Mouse (Mus musculus): ENCODE results near the gene Cacna1c. TPM values are rescaled to one million over a fixed set of nuclear protein-coding genes. Genes with fewer than 3 reads are reported as not detected.

The Cacna1c gene
- total RNA-seq, 1 experiment from 2014 or later = 0.05 TPM

DNA sequence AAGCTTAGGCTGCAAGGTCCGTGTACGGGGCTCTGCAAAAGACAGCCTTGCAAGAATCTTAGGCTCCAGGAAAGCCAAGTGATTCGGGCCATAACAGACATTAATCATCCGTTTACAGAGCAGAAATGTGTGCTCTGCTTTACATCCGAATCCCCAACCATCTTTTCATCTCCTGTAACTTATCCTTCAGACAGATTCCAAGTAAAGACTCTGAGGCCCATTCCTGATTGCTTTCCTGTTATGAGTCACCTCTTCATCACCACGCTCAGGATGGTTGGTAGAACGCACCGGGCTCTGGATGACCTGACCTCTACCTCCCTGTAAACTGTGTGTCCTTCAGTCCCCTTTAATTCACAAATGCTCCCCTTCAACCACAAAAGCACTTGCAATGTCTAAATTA is 175.0 kb downstream of the Cacna1c start:
- ATAC-seq (replicated peaks; ENCODE audit: low read depth, poor library complexity, severe bottlenecking) = no peak

DNA sequence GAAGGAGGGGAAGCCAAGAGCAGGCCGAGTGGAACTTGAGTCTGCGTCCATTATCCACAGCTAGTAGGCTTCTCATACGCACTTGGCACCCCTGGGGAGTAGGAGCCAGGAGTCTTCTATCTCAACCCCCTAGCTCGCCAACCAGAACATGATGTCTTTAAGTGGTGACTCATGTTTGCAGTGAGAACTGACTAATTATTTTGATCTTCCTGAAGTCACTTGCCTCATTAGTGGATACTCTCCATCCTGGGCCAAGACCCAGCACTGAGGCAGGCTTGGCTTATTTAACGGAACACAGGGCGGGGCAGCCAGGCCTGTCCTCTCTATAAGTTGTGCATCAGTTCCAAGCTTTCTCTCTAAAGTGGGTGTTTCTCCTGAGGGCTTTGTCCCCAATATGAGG is 177.3 kb downstream of the Cacna1c start:
- ATAC-seq (replicated peaks; ENCODE audit: low read depth, poor library complexity, severe bottlenecking) = no peak

DNA sequence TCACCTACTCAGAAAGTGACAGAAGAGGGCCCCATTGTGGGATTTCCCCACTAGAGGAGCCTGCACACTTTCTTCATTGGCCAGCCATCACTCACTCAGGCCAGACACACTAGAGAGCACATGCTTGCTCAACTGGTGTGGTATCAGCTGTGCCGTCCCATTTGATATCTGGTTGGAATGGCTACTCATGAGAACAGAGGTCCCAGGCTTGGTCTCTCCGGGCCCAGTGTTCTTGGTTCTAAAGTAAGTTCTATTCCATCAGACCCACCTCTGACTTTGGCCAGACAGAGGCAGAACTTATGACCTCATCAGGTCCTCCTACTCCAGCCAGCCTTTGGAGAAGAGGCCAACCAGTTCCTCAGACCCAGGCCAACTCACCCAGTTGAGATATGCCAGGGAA is 178.0 kb downstream of the Cacna1c start:
- no peak for ATAC-seq (replicated peaks; ENCODE audit: low read depth, poor library complexity, severe bottlenecking)

DNA sequence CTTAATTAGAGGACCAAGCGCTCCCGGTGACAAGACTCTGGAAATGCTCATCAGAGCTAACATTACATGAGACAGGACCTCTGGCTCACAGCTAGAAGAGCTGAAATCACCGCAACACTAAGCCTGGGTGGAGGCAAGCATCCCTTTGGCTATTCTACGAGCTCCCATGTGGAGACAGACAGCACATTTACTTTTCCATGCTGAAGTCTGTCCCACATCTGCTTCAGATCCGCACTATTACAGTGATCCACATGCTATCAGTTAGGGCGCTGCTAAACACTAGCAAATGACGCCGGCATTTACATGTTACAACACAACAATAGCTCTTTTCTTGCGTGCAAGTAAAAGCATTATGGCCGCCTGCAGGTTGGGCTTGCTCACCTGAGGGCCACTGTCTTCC is 178.7 kb downstream of the Cacna1c start:
- ATAC-seq (replicated peaks; ENCODE audit: low read depth, poor library complexity, severe bottlenecking) = no peak

DNA sequence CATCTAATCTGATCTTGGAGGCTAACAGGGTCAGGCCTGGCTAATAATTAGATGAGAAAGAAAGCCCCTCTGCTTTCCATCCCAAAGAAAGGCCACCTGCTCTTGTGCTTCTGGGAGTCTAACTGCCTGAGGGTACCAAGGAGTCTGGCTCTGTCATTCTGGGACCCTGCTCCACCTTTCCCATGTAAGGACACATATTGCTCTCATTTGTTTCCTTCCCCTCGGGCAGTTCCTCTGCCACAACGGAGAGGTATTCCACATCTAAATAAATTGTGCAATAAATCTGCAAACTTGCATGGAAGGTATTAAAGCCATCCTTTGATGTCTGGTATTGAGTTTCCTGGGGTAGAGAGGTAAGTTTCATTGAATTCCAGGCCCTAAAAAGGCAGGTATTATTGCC is 180.9 kb downstream of the Cacna1c start:
- ATAC-seq (replicated peaks; ENCODE audit: low read depth, poor library complexity, severe bottlenecking) = no peak

DNA sequence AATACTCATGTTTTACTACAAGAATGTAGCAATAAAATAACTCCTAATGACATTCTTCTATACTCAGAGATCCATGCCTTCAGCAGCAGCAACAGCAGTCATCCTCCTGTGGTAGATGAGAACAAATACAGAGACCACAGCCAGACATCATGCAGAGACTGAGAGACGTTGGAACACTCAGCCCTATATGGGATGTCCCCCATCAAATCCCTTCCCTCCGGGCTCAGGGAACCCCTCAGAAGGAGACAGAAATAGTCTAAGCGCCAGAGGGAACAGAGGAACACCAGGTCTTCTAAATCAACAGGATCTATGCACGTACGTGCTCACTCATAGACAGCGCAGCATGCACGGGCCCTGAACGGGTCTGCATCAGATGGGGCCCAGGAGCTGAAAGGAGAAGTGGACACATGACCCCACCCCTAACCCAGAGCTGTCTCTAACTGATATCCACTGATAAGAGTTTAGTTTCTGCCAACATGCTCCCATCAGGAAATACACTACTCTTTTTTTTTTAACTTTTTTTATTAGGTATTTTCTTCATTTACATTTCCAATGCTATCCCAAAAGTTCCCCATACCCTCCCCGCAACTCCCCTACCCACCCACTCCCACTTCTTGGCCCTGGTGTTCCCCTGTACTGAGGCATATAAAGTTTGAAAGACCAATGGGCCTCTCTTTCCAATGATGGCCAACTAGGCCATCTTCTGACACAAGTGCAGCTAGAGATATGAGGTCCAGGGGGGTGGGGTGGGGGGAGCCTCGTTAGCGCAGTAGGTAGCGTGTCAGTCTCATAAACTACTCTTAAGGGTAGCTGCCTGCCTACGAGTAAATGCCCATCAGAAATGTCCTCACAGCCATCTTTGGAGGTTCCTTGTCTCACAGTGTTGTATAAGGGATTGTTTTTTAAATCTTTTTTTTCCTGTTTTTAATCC is 182.8 kb downstream of the Cacna1c start:
- ATAC-seq (replicated peaks; ENCODE audit: low read depth, poor library complexity, severe bottlenecking) = peak; percentile 97

DNA sequence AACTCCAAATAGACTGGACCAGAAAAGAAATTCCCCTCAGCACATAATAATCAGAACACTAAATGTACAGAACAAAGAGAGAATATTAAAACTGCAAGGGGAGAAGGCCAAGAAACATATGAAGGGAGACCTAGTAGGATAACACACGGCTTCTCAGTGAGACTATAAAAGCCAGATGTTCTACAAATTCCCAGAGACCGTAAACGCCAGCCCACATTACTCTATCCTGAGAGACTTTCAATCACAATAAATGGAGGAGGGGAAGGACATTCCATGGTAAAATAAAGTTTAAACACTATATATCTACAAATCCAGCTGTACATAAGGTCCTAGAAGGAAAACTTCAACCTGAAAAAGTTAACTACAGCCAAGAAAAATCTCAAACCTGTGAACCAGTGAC is 185.3 kb downstream of the Cacna1c start:
- ATAC-seq (replicated peaks; ENCODE audit: low read depth, poor library complexity, severe bottlenecking) = no peak

DNA sequence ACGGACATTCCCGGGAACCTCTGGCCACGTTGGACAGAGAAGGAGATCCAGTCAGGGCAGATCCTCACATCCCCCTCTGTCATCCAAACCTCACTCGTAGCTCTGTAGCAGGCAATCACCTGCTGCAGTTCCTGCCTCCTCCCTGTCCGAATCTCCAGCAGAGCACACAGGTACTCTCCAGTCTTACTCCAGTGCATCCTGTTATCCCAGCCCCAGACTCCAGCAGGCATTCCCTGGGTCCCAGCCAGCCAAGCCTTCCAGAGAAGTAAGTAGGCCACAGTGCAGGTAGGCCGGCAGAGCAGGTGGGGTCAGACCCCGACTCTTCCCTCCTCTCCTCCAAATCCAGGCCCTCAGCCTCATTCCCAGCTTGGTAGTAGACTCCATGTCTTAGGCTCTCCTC is 186.7 kb downstream of the Cacna1c start:
- no peak for ATAC-seq (replicated peaks; ENCODE audit: low read depth, poor library complexity, severe bottlenecking)

DNA sequence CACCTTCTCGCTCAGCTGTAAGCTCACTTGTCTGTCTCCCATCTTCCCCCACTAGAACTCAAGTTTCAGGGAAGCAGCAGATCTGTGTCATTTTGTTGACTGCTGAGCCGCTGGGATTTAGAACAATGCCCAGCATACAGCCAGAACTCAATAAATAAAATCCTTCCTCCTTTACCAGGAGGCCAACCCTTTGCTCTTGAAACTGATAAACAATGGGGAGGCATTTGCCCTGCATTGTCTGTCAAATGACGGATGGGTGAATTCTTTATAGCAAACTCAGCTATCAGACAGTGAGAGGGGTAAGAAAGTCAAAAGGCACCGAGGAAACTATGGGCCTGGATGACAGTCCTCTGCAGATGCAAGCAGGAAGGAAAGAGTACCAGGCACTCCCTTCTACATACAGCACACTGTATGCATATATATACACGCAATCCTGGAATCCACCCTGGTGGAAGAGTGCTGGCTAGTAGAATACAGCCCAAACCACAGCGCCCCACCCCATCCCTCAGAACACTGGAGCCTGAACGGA is 187.5 kb downstream of the Cacna1c start:
- no peak for ATAC-seq (replicated peaks; ENCODE audit: low read depth, poor library complexity, severe bottlenecking)

DNA sequence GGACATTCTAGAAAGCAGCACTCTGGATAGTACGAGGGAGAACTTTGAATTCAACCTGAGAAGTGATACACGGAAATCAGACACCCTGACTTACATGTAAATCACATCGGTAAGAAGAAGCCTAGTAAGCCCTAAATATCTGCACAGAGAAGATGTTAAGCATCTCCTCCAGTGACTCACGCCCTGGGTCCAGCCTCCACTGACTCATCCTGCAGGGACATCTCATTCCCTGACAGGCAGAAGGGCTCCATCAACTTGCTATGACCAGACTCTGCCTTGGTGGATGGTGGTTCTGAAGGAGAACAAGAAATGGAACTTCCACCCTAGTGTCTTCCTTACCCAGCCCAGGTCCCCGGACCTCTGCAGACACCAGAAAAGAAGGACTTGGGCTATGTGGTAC is 191.6 kb downstream of the Cacna1c start:
- ATAC-seq (replicated peaks; ENCODE audit: low read depth, poor library complexity, severe bottlenecking) = no peak

DNA sequence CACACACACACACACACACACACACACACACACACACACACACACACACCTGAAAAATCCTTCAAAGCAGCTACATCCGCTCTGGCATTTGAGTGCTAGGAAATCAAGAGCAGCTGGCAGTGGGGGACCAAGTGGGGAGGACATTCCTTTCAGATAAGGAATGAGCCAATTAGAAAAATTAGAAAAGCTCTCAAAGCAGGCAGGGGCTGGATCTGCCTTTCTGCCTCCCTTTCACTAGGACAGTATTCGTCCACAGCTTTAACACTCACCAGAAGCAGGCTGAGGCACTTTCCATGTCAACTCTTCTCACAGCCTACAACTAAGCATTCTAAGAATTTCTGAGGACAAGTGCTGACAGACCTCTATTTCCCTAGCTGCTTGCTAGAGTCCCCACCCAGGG is 194.8 kb downstream of the Cacna1c start:
- no peak for ATAC-seq (replicated peaks; ENCODE audit: low read depth, poor library complexity, severe bottlenecking)

DNA sequence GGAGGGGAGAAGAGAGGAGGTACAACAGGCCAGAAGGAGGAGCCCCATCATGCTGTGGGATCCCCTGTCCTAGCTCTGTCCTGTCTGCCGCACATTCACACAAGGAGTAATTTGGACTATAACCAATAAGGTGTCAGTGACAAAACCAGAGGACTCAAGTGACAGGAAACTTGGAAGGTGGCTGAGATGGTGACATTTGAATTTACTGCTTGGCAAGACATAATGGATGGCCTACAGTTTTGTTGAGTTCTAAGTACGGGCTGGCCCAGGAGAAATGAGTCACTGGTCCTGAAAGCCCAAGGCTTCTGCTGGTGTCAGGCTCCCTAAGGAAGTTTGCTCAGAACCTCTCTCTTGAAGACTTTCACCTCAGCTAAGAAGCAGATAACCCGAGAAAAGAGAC is 196.0 kb downstream of the Cacna1c start:
- no peak for ATAC-seq (replicated peaks; ENCODE audit: low read depth, poor library complexity, severe bottlenecking)

DNA sequence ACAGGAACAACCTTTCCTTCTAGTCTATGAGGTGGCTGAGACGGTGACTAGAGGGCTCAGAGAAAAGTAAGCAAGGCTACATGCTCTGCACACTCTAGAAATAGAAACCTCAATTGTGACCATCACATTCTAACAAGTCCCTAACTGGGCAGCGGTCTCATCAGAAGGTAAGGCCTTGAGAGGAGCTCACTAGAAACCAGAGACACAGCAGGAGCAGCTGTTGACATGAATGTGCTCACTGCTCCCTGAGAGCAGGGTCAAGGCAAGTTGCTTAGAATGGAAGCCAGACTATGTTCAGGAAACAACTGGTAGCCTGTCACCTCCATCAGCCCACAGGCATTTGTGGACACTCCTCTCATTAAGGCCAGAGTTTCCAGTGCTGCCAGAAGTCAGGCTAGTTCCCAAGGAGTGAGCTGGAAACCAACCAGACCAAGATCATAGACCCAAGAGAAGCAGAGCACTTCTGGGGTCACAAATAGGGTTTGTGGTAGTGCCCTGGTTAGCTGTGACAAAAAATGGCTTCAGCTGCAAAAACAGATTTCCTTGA is 196.8 kb downstream of the Cacna1c start:
- ATAC-seq (replicated peaks; ENCODE audit: low read depth, poor library complexity, severe bottlenecking) = no peak

DNA sequence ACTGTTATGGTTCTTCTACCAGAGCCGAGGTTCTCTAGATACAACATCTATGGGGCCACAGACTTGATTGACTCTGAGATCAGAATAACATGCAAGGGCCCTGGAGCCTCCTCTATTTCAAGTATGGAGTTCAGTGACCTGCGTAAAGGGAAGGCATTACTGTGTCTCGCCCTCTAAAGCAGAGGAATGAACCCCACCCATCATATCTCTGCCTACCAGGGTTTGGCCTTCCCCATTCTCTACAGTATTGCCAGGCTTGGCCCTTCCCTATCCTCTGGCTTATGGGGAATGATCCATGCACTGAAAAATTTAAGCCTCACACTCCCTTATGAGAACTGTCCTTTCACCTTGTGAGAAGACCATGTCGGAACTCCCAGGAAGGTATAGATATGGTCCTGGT is 198.8 kb downstream of the Cacna1c start:
- ATAC-seq (replicated peaks; ENCODE audit: low read depth, poor library complexity, severe bottlenecking) = no peak

DNA sequence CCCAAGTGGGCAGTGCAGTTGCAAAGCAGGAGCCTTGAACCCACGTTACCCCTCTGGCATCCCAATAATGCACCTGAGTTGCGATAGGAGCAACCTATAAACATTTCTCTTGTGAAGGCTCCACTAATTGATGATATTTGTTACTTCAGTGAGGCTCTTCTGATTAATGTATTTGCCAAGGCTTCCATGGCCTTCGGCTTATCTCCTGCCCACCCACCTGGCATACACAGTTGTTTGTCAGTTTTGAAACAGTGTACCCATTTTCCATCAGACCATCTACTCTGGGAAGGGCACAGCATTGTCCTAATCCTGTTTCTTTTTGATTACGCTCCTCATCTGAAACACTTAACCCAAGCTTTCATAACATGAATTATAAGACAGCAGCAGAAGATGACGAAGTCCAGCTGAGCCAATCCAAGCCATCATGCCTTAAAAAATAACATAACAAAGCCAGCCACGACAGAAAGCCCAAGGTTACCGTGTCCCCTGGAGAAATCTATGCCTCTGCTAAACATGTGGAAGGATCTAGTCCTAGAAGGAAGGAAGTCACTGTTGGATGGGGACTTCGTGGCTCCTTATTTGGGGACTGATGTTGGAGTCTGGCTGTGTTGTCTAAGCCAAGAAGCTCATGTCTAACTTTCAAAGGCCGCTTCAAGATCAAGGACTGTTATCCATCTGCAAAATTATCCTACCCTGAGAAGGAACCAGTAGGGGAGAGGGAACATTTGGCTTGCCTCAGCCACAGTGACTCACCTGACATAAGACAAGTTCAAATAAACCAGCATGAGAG is 201.8 kb downstream of the Cacna1c start:
- no peak for ATAC-seq (replicated peaks; ENCODE audit: low read depth, poor library complexity, severe bottlenecking)

DNA sequence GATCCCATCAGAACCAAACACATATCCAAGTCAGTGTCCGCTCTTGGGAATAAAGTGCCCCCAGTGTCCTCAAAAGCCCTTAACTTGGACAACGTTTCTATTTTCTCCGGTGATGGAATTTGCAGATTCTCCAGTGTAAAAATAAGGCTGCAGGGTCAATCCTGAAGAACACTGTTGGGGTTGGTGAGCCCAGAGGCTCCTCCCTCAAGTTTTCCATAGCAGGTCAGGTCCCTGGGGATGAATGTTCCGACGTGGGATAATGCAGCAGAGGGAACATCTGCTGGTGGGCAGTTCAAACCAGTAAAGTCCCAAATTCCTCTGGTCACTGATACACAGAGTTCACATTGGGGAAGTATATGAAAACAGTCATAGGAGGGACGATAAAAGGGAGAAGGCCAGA is 203.8 kb downstream of the Cacna1c start:
- no peak for ATAC-seq (replicated peaks; ENCODE audit: low read depth, poor library complexity, severe bottlenecking)

DNA sequence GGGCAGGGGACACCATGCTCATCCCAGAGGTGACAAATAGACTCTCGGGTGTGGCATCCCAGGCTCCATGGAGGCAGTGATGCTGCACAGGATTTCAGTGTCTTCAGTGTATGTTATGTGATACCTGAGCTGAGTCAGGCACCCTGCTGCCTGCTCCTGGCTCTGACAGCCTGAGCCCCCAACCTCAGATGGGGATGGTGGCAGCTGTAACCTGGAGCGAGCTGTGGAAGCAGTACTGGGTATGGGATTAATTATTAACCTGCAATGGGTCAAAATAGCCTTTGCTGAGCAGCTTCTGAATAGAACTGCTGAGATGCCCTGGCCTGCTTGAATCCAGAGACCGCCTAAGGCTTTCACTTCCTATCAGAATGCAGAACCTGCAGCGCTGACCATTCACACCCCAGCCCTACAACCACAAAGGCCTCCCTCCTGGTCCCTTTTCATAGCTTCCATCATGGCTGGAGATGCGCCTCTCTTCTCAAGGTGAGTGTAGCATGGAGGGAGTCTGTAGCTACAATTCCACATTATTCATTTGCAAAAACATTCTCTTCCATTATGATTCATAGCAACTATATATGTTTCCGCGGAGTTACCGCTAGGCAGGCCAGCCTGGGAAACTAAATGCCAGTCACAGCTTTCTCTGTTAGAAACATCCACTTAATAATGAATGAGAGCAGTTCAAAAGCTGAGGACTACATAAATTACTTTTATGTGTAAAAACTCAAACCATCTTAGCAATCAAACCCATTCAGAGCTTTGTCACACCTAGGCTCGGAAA is 206.0 kb downstream of the Cacna1c start:
- ATAC-seq (replicated peaks; ENCODE audit: low read depth, poor library complexity, severe bottlenecking) = no peak

DNA sequence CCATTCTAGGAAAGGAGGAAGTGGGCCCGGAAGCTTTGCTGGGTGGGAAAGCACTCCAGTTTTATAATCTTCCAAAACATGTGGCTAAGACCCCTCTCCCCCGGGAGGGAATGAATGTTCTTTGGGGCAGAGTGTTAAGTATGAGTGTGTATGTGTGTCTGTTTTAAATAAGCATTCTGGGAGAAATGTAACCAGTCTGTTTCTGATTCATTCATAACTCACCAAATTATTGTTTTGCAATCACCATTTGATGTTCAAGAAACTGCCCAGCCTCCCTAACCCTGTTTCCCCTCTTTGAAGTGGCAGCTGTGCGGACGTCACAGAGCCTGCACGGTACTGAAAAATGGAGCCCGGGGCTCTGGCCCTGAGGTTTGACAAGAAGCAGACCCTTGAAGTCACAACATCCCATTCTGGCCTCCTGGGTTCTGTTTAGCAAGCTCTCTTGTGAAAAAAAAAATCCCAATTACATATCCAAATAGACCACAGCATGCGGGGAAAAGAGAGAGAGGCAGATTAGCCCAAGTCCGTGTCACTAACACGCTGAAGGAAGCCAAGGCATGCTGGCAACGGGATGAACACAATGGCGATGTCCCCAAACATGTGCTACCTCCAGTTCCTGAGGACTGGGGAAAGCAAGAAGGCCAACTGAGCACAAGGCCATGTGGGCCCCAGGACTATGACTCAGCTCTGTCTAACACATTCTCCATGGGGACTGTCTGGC is 211.9 kb downstream of the Cacna1c start:
- ATAC-seq (replicated peaks; ENCODE audit: low read depth, poor library complexity, severe bottlenecking) = no peak

DNA sequence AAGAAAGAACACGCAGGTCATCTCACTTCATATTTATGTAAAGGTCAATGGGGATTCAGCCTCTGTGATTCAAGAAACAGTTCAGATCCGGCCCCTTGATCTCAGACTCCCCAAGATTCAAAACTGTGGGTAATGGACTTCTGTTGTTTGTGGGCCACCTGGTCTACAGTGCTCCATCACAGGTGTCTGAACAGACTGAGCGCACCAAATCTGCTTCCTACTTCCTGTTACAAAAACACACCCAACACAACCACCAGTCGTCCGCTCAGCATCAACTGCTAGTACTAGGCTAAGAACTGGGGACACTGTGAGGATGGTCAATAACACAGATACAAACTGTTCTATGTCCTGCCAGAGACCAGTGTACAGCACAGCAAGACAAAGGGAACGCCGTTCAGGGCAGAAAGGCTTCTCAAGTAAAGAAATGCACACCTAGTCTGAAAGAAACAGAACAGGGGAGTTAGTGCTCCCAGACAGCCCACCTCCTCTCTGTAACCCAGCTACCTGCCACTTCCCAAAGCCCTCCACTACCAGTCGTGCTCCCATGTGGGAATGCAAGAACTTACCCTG is 212.7 kb downstream of the Cacna1c start:
- ATAC-seq (replicated peaks; ENCODE audit: low read depth, poor library complexity, severe bottlenecking) = no peak
